Mouse (Mus musculus): Measurements from ENCODE around the gene Eif3l. TPM values are rescaled to one million over a fixed set of nuclear protein-coding genes. Genes with fewer than 3 reads are reported as not detected.

Eif3l gene
- total RNA-seq, 4 experiments from 2014 or later, result 136 to 157 (median 140) TPM

GRCm38 (mm10) chr15:79124331-79124875 lies 49.4 kb downstream of the Eif3l start:
- DNase-seq, result no peak

GRCm38 (mm10) chr15:79126217-79126932 lies 51.4 kb downstream of the Eif3l start:
- DNase-seq, result no peak

DNA sequence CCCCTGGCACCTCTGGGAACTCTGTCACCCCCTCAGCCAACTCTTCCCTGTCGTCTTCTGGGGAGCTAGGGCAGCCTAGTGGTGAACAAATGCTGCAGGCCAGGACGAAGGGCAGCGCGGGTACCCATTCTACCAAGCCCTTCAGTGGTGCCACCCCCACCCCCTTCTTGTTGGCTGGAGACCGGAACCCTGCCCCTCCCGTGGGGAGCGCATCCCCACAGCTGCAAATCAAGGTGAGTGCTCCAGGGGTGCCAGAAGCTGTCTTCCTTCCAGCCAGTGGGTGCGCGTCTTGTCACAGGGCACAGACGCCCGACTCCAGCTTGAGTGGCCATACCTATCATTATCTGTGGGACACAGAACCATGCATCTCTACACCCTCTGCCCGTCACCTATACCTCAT lies 52.1 kb downstream of the Eif3l start:
- no peak for DNase-seq

GRCm38 (mm10) chr15:79128208-79128607 lies 53.2 kb downstream of the Eif3l start:
- no peak for DNase-seq

DNA sequence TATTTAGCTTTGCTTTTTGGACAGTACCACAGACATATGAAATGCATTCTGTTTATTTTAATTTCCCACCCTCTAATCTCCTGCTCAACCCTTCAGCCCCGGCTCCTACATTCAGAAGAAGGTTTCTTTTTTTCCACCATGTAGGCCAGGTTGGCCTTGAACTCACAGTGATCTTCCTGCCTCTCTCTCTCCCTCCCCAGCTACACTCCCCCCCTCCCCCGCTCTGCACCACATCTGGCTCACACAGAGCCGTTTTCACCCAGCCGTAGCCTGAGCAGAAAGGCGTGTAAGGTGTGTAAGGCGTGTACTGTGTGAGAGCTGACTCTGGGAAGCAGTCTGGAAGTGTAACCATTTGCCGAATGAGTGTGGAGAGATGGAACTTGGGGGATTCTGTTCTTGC lies 54.3 kb downstream of the Eif3l start:
- no peak for DNase-seq

DNA sequence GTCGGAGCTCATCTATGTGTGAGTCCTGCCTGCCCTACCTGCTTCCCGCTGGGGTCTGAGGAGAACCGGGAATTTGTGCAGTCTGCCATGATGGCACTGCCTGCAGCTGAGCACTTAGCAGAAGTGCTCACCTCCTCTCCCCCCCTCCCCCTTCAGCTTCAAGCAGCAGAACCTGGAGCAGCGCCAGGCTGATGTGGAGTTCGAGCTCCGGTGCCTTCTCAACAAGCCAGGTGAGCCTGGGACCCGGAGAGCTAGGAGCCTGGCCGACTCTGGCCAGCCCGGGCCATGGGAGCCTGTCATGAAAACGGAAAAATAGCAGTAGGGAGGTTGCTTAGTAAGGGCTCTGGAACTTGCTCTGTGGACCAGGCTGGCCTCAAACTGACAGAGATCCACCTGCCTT lies 55.8 kb downstream of the Eif3l start:
- no peak for DNase-seq

DNA sequence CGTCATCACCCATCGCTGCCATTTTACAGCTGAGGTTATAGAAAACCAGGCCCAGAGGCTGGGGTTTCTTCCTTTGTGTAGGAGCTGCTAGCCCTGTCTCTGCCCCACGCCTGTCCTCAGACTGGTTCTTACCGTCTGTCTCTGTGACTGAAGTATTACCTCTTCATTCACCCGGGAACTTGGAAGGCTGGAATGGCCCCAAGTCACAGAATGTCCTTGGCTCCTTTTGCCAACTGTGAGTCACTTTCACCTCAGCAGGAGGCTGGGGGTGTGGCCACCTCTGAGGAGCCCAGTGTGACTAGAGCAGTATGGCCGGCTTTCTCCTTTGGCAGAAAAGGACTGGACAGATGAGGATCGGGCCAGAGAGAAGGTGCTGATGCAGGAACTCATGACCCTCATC lies 56.5 kb downstream of the Eif3l start:
- DNase-seq, result peak; percentile 93

- DNase-seq, result peak; percentile 57
Measured at GRCm38 (mm10) chr15:79133191-79133661, 58.2 kb downstream of the Eif3l start.

DNA sequence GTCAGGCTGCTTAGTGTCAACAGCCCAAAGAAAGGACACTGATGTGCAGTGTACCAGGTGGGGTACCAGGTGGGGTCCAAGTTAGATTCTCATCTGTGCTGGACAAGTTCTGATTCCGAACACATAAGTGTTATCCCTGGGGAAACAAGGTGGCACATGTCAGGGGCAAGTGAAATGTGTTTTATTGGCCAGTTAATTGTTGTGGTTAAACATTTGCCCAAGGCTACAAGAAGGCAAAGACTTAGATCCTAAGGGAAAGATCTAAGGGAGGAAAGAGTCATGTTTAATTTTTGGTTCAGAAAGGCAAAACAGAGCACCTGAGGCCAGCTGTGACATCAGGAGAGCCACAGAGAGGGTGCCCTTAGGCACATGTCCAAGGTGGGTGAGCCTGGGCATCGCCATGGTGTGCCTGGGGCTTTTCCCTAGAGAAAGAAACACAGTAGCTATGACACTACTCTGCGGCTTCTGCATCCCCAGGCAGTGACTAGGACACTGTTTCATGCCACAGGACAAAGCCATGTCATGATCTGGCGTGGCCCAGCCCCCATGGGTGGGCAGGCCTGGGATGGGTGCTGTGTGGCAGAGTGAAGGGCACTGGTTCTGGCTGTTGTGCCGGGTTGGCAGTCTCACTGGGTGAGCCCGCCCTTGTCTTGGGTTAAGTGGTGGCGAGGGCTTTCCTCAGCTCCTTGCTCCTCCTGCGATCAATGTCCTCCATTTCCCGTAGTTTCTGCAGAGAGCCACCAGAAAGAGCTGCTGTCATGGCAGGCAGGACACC lies 59.7 kb downstream of the Eif3l start:
- DNase-seq, result no peak

GRCm38 (mm10) chr15:79135332-79135731 lies 60.4 kb downstream of the Eif3l start:
- no peak for DNase-seq

- DNase-seq, result no peak
Measured at GRCm38 (mm10) chr15:79135783-79136575, 61.0 kb downstream of the Eif3l start.

DNA sequence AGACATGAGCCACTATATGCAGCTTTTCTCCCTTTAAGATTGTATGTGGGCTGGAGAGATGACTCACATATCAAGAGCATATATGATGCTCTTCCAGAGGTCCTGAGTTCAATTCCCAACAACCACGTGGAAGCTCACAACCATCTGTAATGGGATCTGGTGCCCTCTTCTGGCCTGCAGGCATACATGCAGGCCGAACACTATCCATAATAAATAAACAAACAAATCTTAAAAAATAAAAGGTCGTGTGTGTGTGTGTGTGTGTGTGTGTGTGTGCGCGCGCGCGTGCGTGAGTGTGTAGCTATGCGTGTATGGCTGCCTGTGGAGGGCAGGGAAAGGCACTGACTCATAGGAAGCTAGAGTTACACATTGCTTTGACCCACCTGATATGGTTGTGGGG lies 64.7 kb downstream of the Eif3l start:
- DNase-seq, result no peak

DNA sequence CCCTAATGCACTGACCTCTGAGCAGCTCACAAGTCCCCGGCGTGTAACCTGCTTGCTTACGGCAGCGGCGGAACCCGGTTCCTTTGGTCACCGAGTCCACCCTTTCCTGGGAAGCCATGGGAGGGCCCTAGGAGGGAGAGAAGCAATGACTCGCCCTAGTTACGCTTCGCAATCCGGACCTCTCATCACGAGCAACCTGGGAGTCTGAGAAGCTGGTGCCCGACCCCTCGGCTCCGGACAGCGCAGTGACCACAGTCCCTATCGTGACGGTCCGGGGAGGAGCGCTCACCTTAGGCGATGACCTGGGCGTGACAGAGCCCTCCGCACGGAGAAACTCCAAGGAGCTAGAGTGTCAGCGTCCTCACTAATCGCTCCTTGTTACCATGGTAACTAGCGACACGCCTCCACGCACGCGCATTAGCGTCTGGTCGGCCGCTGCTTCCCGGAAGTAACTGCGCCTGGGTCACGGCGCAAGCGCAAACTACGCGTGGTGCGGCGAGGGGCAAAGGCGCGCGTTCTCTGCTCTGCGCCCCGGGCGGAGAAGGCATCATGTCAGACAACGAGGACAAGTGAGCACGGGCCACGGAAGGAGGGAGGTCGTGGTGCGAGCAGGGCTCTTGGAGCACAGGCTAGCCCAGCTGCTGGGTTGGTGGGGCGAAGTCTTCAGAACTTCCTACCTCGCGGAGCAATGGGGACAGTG lies 66.0 kb downstream of the Eif3l start, which contains the start of the genes Polr2f and 1700088E04Rik:
Gene Polr2f, plus strand, starts transcription at position 144 of the 700 bp plus-strand sequence.
Gene 1700088E04Rik, minus strand, starts transcription at position 388 of the 700 bp plus-strand sequence.
- peak; percentile 93 for DNase-seq

DNA sequence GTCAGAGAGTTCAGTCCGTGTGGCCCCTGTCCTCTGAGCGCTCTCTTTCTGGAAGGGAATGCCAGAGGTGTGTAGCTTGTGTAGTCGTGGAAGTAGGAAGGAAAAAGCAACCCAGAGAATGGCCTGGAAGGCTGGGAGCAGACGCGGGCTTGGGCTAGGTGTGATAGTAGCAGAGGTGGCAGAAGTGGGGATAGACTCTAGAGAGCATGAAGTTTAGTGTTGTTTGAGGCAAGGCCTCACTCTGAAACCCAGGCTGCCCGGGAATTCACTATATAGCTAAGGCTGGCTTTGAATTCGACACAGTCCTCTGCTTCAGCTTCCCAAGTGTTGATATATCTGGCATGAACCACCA lies 66.6 kb downstream of the Eif3l start:
- no peak for DNase-seq

GRCm38 (mm10) chr15:79143316-79143715 lies 68.3 kb downstream of the Eif3l start:
- DNase-seq, result no peak

Other genes starting within 250 kb of the Eif3l start
- 10 to 100 TPM; 41.2 to 85.0 (median 65.8) TPM for gene Cdc42ep1, start 232.6 kb upstream of the Eif3l start, total RNA-seq (2022)
- not detected for gene Lgals2, start 219.7 kb upstream of the Eif3l start, total RNA-seq (2022)
- gene Gga1, start 198.0 kb upstream of the Eif3l start, total RNA-seq (2022), result 10 to 100 TPM; 57.9 to 79.2 (median 66.5) TPM
- under 1 TPM in 1 of 4 experiments, not detected in 3; 0.45 TPM for gene Gm49510, start 175.5 kb upstream of the Eif3l start, total RNA-seq (2022)
- gene Sh3bp1, start 175.4 kb upstream of the Eif3l start, total RNA-seq (2022), result 10 to 100 TPM in 2 of 4 experiments, 1 to 10 TPM in 2; 8.5 to 23.0 (median 15.2) TPM
- 1 to 10 TPM; 4.6 to 8.6 (median 5.9) TPM for gene Pdxp, start 161.3 kb upstream of the Eif3l start, total RNA-seq (2022)
- gene Lgals1, start 148.5 kb upstream of the Eif3l start, total RNA-seq (2022), result 100 to 1,000 TPM; 294 to 595 (median 433) TPM
- gene Nol12, start 140.2 kb upstream of the Eif3l start, total RNA-seq (2022), result 10 to 100 TPM; 51.2 to 58.9 (median 52.1) TPM
- gene Triobp, start 127.5 kb upstream of the Eif3l start, total RNA-seq (2022), result 100 to 1,000 TPM; 121 to 175 (median 150) TPM
- 100 to 1,000 TPM; 122 to 250 (median 176) TPM for gene H1f0, start 46.7 kb upstream of the Eif3l start, total RNA-seq (2022)
- under 1 TPM in 3 of 4 experiments, not detected in 1; 0.28 to 0.31 (median 0.30) TPM for gene Galr3, start 33.3 kb upstream of the Eif3l start, total RNA-seq (2022)
- gene Ankrd54, start 12.3 kb upstream of the Eif3l start, total RNA-seq (2022), result 10 to 100 TPM; 24.6 to 34.9 (median 28.2) TPM
- 10 to 100 TPM; 40.6 to 88.2 (median 55.8) TPM for gene Micall1, start 33.7 kb downstream of the Eif3l start, total RNA-seq (2022)
- gene Polr2f, start 65.8 kb downstream of the Eif3l start, total RNA-seq (2022), result 100 to 1,000 TPM; 120 to 161 (median 139) TPM
- 10 to 100 TPM in 2 of 4 experiments, 1 to 10 TPM in 2; 7.0 to 14.8 (median 10.2) TPM for gene 1700088E04Rik, start 66.1 kb downstream of the Eif3l start, total RNA-seq (2022)
- gene Sox10, start 90.1 kb downstream of the Eif3l start, total RNA-seq (2022), result 1 to 10 TPM; 1.4 to 2.6 (median 2.4) TPM
- 10 to 100 TPM; 18.1 to 38.0 (median 23.4) TPM for gene Pick1, start 154.0 kb downstream of the Eif3l start, total RNA-seq (2022)
- gene Gm49486, start 154.2 kb downstream of the Eif3l start, total RNA-seq (2022), result not detected
- not detected for gene Slc16a8, start 179.6 kb downstream of the Eif3l start, total RNA-seq (2022)
- gene Baiap2l2, start 210.4 kb downstream of the Eif3l start, total RNA-seq (2022), result 1 to 10 TPM in 1 of 4 experiments, under 1 TPM in 1, not detected in 2; 0.35 to 1.6 TPM

All from adrenal gland, adult 8-10 months (tissue).